In the genomic region with DNA sequence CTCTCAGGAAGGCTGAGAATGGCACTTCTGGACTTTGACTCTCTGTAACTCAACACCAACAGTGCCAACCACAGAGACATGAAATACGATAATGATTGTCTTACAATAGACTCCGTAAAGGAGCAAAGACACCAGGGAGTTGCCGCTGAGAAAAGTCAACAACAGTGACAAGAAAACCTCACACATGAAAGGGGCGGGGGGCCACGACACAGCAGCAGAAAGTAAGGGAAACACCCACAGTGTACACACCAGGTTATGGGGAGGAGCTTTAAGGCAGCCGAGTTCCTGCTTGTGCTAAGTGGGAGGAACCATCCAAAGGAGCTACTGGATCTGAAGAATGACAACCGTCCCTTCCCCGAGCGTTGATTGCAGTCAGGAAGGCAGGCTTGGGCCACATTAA, we compare ENCODE assay signal across 13 mouse cellular contexts. TPM values are rescaled to one million over a fixed set of nuclear protein-coding genes. Genes with fewer than 3 reads are reported as not detected.
DNase-seq lines count a peak whose midpoint lies in the region; ATAC-seq lines count a peak whose summit lies in the region.
"Had no signal": no experiment of that assay in that cellular context is flagged by ENCODE, and none has a peak within 500 bp of the region (broad histone marks: within the 10 kb centered on the region; RNA-seq: fewer than 3 reads in every experiment).

No protein-coding gene starts in this region.

- 50% methylated on average over 9 of the region's 9 CpGs for WGBS in heart, embryonic 13.5 days
- WGBS in kidney, embryonic 14.5 days, result 16% methylated on average over 9 of the region's 9 CpGs
- WGBS in lung, embryonic 16.5 days, result 44% methylated on average over 9 of the region's 9 CpGs
- WGBS in stomach, embryonic 16.5 days, result 44% methylated on average over 9 of the region's 9 CpGs

- no peaks in the 10 kb centered on the region; the same call in 1 of the 2 replicates for H3K9me3 ChIP-seq in heart, embryonic 13.5 days
- H3K9me3 ChIP-seq in kidney, embryonic 14.5 days (ENCODE audit: control insufficient read depth, low read length), result no peaks in the 10 kb centered on the region
- no peaks in the 10 kb centered on the region for H3K9me3 ChIP-seq in lung, embryonic 16.5 days (ENCODE audit: control insufficient read depth, low read length)
- H3K9me3 ChIP-seq in stomach, embryonic 16.5 days (replicated peaks; ENCODE audit: control insufficient read depth, low read length), result no peaks in the 10 kb centered on the region
- H3K9me3 ChIP-seq: forebrain, embryonic 15.5 days; hindbrain, embryonic 15.5 days had no signal

- no peaks in the 10 kb centered on the region for H3K27me3 ChIP-seq in heart, embryonic 13.5 days (replicated peaks)
- no peaks in the 10 kb centered on the region for H3K27me3 ChIP-seq in kidney, embryonic 14.5 days (ENCODE audit: control insufficient read depth, insufficient read depth, low read length)
- H3K27me3 ChIP-seq in lung, embryonic 16.5 days (ENCODE audit: control insufficient read depth, insufficient read depth, low read depth, low read length), result no peaks in the 10 kb centered on the region
- no peaks in the 10 kb centered on the region for H3K27me3 ChIP-seq in stomach, embryonic 16.5 days (ENCODE audit: control insufficient read depth, insufficient read depth, low read length)
- H3K27me3 ChIP-seq: forebrain, embryonic 15.5 days; hindbrain, embryonic 15.5 days had no signal

- H3K4me3 ChIP-seq in heart, embryonic 13.5 days, result no peak overlapping the region
- no peak overlapping the region for H3K4me3 ChIP-seq in kidney, embryonic 14.5 days (ENCODE audit: low read length)
- peak overlapping the region; percentile 14; the same call in 1 of the 2 replicates for H3K4me3 ChIP-seq in lung, embryonic 16.5 days (ENCODE audit: low read length)
- H3K4me3 ChIP-seq in stomach, embryonic 16.5 days (replicated peaks; ENCODE audit: low read length), result 0 out of 2 replicates have a peak overlapping the region, but pooled peaks have one; percentile 2
- H3K4me3 ChIP-seq: forebrain, embryonic 15.5 days; hindbrain, embryonic 15.5 days had no signal

- peaks cover 52% of the 10 kb centered on the region for H3K4me1 ChIP-seq in heart, embryonic 13.5 days
- H3K4me1 ChIP-seq in kidney, embryonic 14.5 days (ENCODE audit: control insufficient read depth, insufficient read depth, low read length), result peaks cover 18% of the 10 kb centered on the region
- peaks cover 10% of the 10 kb centered on the region for H3K4me1 ChIP-seq in lung, embryonic 16.5 days (replicated peaks; ENCODE audit: control insufficient read depth, insufficient read depth, low read length)
- H3K4me1 ChIP-seq in stomach, embryonic 16.5 days (ENCODE audit: control insufficient read depth, insufficient read depth, low read length), result peaks cover 16% of the 10 kb centered on the region

- no peak overlapping the region for H3K27ac ChIP-seq in heart, embryonic 13.5 days (replicated peaks)
- H3K27ac ChIP-seq in kidney, embryonic 14.5 days (ENCODE audit: low read depth, low read length), result no peak overlapping the region
- no peak overlapping the region for H3K27ac ChIP-seq in lung, embryonic 16.5 days (ENCODE audit: low read length)
- peak overlapping the region; percentile 71 for H3K27ac ChIP-seq in stomach, embryonic 16.5 days (ENCODE audit: low read length)
- H3K27ac ChIP-seq: forebrain, embryonic 15.5 days; hindbrain, embryonic 15.5 days; liver, embryonic 14.5 days had no signal

- H3K4me2 ChIP-seq in heart, embryonic 13.5 days, result peak overlapping the region; percentile 28
- peak overlapping the region; percentile 29 for H3K4me2 ChIP-seq in kidney, embryonic 14.5 days (replicated peaks; ENCODE audit: low read depth, low read length)
- peak overlapping the region; percentile 23; the same call in 1 of the 2 replicates for H3K4me2 ChIP-seq in lung, embryonic 16.5 days (ENCODE audit: low read depth, low read length)
- H3K4me2 ChIP-seq in stomach, embryonic 16.5 days (ENCODE audit: low read depth, low read length), result peak overlapping the region; percentile 41
- H3K4me2 ChIP-seq: forebrain, embryonic 15.5 days; hindbrain, embryonic 15.5 days had no signal

- no peak for ATAC-seq in heart, embryonic 13.5 days (ENCODE audit: extremely low read depth, insufficient number of reproducible peaks, low FRiP score, low TSS enrichment)
- ATAC-seq in kidney, embryonic 14.5 days (ENCODE audit: low FRiP score, low TSS enrichment), result peak; percentile 72
- no peak for ATAC-seq in lung, embryonic 16.5 days (ENCODE audit: low read depth)
- ATAC-seq in stomach, embryonic 16.5 days (ENCODE audit: insufficient read depth, low FRiP score), result peak; percentile 75
- ATAC-seq in monocyte, adult 5-6 weeks (replicated peaks; ENCODE audit: insufficient number of reproducible peaks, low FRiP score, low TSS enrichment, poor library complexity, severe bottlenecking), result no peak
- ATAC-seq: forebrain, embryonic 15.5 days had no signal

- H3K36me3 ChIP-seq in heart, embryonic 13.5 days, result no peaks in the 10 kb centered on the region
- H3K36me3 ChIP-seq in kidney, embryonic 14.5 days (ENCODE audit: control insufficient read depth, insufficient read depth, low read length), result no peaks in the 10 kb centered on the region
- no peaks in the 10 kb centered on the region for H3K36me3 ChIP-seq in lung, embryonic 16.5 days (ENCODE audit: control insufficient read depth, insufficient read depth, low read length)
- H3K36me3 ChIP-seq in stomach, embryonic 16.5 days (ENCODE audit: control insufficient read depth, insufficient read depth, low read length), result no peaks in the 10 kb centered on the region
- H3K36me3 ChIP-seq: forebrain, embryonic 15.5 days; hindbrain, embryonic 15.5 days had no signal

- intact Hi-C loops in heart, postnatal 10 days (cut with DNase I), result loop anchor here (5.0 kb wide), 3 partner anchors 58 to 123 kb away; no protein-coding TSS in a partner anchor

- DNase-seq in heart, postnatal 10 days, result no peak
- DNase-seq in frontal cortex, postnatal 25 days (ENCODE audit: low spot score in 2 of 2), result no peak
- DNase-seq in cerebellum, adult 11-12 months, result no peak
- DNase-seq: cerebellum, adult 8-10 months; thymus, postnatal 4 days had no signal

- H3K9ac ChIP-seq in heart, embryonic 13.5 days, result no peak overlapping the region
- no peak overlapping the region for H3K9ac ChIP-seq in kidney, embryonic 14.5 days (ENCODE audit: low read depth, low read length)
- H3K9ac ChIP-seq in lung, embryonic 16.5 days (ENCODE audit: low read length), result no peak overlapping the region
- no peak overlapping the region for H3K9ac ChIP-seq in stomach, embryonic 16.5 days (ENCODE audit: low read length)
- H3K9ac ChIP-seq: forebrain, embryonic 15.5 days; hindbrain, embryonic 15.5 days; liver, embryonic 14.5 days had no signal

RNA-seq across cellular contexts. Expression of a gene that starts 4.3 kb away (rescaled TPM):
- polyA plus RNA-seq in heart, embryonic 13.5 days (2015; fragmentation: Nextera tagmentation; extraction: Ambion mirVana), result 8.9 and 15.0 TPM in 2 replicates
- total RNA-seq in heart, postnatal 10 days (2021), result 10 to 100 TPM in 1 of 2 experiments, 1 to 10 TPM in 1; 9.6 to 12.9 TPM
- 34.1 and 40.7 TPM in 2 replicates for polyA plus RNA-seq in kidney, embryonic 14.5 days (2014; fragmentation: Nextera tagmentation; extraction: Ambion mirVana)
- 14.2 and 16.9 TPM in 2 replicates for polyA plus RNA-seq in lung, embryonic 16.5 days (2015; fragmentation: Nextera tagmentation; extraction: Ambion mirVana)
- polyA plus RNA-seq in stomach, embryonic 16.5 days (2015; fragmentation: Nextera tagmentation; extraction: Ambion mirVana), result 19.1 and 23.3 TPM in 2 replicates
- 2.1 to 9.1 TPM (median 3.5 TPM) in 3 replicates for total RNA-seq in monocyte, adult 5-6 weeks (2017)

Comparison
In these comparisons a context has a peak if more than half of its experiments do, and no peak if none do; other contexts are left out.
1. ATAC-seq: peak in kidney, embryonic 14.5 days (single experiment) and stomach, embryonic 16.5 days (single experiment); none in heart, embryonic 13.5 days (single experiment), lung, embryonic 16.5 days (single experiment) and monocyte, adult 5-6 weeks (single experiment).
2. H3K4me3 ChIP-seq: peak in lung, embryonic 16.5 days (single experiment) and stomach, embryonic 16.5 days (single experiment); none in heart, embryonic 13.5 days (single experiment) and kidney, embryonic 14.5 days (single experiment).
3. Peak in every context shown above with its lines, with median percentiles within 50 percentile points of each other: H3K4me2 ChIP-seq.